Mouse (Mus musculus): ENCODE results near the gene Ehmt2.

Ehmt2 gene

DNA sequence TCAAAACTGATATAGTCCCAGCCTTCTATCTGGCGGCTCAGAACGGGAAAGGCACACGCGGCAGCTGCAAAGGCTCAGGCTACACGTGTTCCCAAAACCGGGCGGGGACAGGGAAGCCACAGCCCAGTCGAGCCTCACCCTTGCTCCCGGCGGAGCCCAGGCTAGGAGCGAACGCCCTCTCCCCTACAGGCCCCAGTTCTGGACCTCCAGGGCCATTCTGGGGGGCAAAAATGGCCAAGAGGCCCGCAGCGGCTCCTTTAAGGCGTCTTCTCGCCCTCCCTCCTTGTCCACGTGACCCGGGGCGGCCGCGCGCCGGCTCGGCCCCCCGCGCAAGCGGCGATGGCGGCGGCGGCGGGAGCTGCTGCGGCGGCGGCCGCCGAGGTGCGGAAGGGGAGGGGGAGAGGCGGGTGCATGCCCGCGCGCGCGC is at the start of gene Ehmt2, which contains the start of gene C2:
Gene Ehmt2, plus strand, starts transcription at position 310 of the 427 bp plus-strand sequence.
Gene C2, minus strand, starts transcription at position 106 of the 427 bp plus-strand sequence.
- DNase-seq = peak; percentile 91

GRCm38 (mm10) chr17:34849722-34850516 is 48.4 kb upstream of the Ehmt2 start, which contains the start of the genes Skiv2l and Nelfe:
Gene Skiv2l, minus strand, starts transcription at chr17:34850210.
Gene Nelfe, plus strand, starts transcription at chr17:34850391.
- peak; percentile 98 for DNase-seq

DNA sequence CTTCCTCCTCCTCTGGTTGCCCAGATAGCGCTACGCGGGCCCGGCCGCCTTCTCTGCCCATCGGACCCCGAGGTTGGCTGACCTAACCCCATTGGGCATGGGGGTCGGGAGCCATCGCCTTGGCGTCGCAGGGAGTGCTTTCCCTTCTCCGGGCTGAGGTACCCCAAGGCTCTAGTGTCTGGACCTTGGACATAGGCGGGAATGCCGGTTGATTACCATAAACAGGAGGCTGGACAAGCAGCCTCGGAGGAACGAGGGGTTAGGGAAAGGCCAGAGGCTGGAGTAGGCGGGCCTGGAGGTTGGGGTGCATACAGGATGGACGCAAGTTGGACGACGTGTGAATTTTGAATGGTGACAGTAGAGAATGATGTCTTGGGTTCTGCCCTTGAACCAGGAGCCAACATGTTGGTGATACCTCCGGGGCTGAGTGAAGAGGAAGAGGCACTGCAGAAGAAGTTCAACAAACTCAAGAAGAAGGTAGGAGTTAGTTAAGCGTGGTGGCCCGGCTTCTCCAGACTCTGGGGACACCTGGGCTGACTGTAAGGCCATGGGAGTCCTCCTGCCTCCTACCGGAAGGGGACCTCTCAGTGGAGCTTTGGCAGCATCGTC is 47.6 kb upstream of the Ehmt2 start:
- DNase-seq = no peak

DNA sequence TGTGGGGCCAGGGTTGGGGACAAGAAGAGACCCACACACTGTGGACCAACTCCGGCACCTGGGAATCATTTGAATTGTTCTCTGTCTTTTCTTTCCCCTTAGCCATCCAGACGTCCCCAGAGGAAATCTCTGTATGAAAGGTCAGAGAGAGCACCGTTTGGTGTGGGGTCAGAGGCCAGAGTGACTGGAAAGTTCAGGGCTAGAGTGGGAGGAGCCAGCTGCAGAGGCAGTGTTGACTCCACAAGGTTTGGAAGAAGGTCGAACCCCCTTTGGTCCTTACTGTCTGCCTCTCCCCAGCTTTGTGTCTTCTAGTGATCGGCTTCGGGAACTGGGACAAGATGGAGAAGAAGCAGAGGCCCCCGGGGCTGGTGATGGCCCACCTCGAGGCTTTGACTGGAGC is 44.8 kb upstream of the Ehmt2 start:
- DNase-seq = no peak

DNA sequence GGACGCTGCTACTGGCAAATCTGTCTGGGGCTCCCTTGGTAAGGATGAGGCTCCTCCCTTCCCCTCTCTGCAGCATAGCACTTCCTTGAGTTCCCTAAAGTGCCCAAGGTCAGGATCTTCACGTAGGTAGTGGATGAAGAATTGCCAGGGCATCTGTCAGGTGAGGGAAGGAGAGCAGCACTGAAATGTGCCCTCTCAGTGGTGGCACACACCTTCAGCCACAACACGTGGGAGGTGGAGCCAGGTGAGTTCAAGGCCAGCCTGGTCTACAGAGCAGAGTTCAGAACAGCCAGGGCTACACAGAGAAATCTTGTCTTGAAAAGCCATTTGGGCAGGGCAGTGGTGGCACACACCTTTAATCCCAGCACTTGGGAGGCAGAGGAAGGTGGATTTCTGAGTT is 43.5 kb upstream of the Ehmt2 start:
- DNase-seq = no peak

DNA sequence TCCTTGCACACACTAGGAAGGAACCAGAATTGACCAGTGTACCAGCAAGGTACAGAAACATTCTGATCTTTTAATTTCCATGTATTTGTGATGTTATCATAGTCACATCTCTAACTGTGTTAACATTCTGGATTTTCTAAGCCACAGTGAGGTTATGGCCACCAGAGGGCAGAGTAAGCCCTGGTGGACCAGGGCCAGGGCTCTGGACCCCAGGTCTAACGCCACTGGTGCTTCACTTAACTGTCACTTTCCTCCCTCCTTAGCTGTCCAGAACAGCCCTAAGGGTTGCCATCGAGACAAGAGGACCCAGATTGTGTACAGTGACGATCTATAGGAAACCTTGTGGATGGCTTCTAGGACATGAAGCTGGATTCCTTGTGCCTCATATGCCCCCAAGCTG is 42.4 kb upstream of the Ehmt2 start:
- no peak for DNase-seq

DNA sequence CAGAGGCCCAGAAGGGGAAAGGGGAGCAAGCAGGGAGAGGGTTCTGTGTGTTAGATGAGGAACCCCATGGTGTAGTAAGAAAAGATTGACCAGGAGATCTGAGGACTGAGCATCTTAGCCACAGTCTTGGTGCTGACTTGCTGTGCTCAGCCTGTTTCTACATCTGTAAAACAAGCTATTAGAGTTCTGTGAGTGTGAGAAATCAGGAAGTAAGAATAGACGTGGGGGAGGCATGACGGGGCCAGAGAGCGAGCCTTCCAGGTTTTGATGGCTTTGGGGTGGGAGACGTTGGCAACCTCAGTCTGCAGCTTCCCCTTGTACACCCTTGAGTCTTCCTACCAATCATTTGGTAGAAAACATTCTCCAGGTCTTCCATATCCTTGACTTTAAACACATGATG is 39.6 kb upstream of the Ehmt2 start:
- DNase-seq = no peak

GRCm38 (mm10) chr17:34860514-34860913 is 37.8 kb upstream of the Ehmt2 start:
- no peak for DNase-seq

- no peak for DNase-seq
Measured at GRCm38 (mm10) chr17:34861704-34862415, 36.4 kb upstream of the Ehmt2 start.

- no peak for DNase-seq
Measured at GRCm38 (mm10) chr17:34862416-34863081, 35.7 kb upstream of the Ehmt2 start, which contains the start of gene Cfb. Gene Cfb, minus strand, starts transcription at chr17:34862518.

- no peak for DNase-seq
Measured at GRCm38 (mm10) chr17:34865981-34866380, 32.3 kb upstream of the Ehmt2 start.

DNA sequence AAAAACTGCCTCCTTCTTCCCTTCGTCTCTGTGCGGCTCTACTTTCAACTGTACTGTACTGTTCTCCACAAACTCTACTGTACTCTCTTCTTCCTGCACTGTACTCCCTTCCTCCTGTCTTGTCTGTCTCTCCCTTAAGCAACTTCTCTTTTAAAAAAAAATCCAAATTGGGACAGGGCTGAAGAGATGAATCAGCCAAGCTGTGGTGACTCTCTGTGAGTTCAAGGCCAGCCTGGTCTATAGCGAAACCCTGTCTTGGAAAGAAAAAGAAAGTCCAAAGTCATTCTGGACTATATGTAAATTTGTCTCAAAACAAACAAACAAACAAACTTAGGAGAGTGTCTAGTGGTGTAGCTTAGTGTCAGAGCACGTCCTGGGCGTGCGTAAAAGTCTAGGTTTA is 23.9 kb upstream of the Ehmt2 start:
- no peak for DNase-seq

DNA sequence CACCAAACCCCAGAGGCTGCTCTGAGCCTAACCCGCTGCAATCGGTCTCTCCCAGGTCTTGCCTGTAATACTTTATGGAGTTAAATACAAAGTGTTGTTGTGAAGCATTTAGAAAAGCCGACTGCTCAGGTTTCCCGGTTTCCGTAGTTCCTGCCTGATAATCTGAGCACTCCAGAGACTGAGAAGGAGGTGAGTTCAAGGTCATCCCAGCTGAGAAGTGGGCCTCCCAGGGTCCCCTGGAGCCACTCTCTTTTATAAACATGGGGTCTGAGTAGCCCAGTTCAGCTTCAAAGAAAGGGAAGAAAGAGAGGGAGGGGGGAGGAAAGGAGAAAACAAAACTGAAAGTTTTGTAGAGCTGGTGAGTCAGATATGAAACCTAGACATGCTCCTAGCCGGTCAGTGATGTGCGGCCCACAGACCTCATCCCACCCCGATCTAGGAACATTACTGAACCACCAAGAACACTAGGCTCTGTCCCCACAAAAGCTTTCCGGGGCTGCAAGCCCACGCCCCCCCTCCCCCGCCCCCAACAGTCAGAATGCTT is 18.9 kb upstream of the Ehmt2 start, which contains the start of gene Zbtb12:
Gene Zbtb12, plus strand, starts transcription at position 148 of the 544 bp plus-strand sequence.
- DNase-seq = no peak

- no peak for DNase-seq
Measured at GRCm38 (mm10) chr17:34881166-34881565, 17.1 kb upstream of the Ehmt2 start.

- DNase-seq = no peak
Measured at GRCm38 (mm10) chr17:34881683-34882310, 16.5 kb upstream of the Ehmt2 start, which contains the start of gene Gm20547. Gene Gm20547, minus strand, starts transcription at chr17:34882042.

GRCm38 (mm10) chr17:34883332-34883731 is 14.9 kb upstream of the Ehmt2 start:
- DNase-seq = no peak

GRCm38 (mm10) chr17:34884704-34885103 is 13.6 kb upstream of the Ehmt2 start:
- DNase-seq = no peak

GRCm38 (mm10) chr17:34885615-34886014 is 12.7 kb upstream of the Ehmt2 start:
- DNase-seq = no peak

DNA sequence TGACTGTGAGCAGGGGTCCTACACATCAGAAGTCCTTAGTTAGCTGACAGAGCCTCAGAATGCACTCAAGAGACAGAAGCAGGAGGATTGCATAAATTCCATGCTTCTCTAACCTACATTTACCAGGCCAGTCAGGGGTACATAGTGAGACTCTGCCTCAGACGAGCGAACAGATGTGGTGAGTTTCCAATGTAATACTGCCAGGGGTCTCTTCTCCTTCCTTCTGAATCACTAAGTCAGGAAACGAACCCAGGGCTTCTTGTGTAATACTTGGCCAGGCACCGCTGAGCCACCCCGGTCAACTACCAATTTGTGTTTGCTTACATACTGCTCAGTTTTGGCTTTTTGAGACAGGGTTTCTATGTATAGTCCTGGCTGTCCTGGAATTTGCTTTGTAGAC is 10.3 kb upstream of the Ehmt2 start:
- DNase-seq = no peak

DNA sequence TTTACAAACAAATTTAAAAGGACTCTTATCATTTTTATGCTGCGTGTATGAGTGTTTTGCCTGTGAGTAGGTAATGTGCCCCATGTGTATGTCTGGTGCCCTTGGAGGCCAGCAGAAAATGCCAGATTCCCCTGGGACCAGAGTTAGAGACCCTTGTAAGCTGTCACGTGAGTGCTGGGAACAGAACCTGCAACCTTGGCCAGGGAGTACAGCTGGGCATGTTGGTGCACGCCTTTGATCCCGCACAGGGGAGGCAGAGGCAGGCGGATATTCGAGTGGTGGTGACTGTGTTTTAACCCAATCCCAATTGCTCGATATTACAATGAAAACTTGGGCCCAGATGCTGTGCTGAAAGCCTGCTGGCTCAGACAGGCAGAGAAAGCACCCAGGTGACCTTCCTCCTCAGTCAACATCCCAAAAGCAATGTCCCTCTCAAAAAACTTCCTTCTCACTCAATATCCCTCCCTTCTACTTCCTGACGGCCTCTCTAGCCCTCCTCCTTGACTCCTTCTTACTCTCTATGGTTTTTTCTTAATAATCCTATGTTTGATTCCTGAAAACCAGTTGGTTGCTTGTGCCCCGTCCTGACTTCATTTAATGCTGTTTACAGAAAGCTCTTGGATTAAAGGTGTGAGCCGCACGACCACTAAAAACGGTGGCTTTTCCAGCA is 8.1 kb upstream of the Ehmt2 start:
- DNase-seq = no peak

GRCm38 (mm10) chr17:34891377-34891776 is 6.9 kb upstream of the Ehmt2 start:
- no peak for DNase-seq

All from right cerebral cortex, postnatal 25 days (tissue).